Mouse (Mus musculus): ENCODE measurements at regions not wholly inside any gene's neighbourhood (a gene's known extent, or its start where the extent isn't known, plus 50 kb on each side); places are given as distances from the start of the nearest gene placed in this dataset.
A peak's percentile ranks its signal among the peaks of the same experiment; 100 is the strongest.

GRCm38 (mm10) chr3:148112204-148112603 is 878.2 kb downstream of the Adgrl2 start:
- H3K4me2 ChIP-seq (ENCODE audit: low read depth), result no peak overlapping the region
- H3K36me3 ChIP-seq (ENCODE audit: control insufficient read depth, insufficient read depth), result no peaks in the 10 kb centered on the region
- no peaks in the 10 kb centered on the region for H3K79me2 ChIP-seq (ENCODE audit: control insufficient read depth, insufficient read depth)
- H3ac ChIP-seq (ENCODE audit: control insufficient read depth, insufficient read length), result no peak overlapping the region
- H3K27me3 ChIP-seq (ENCODE audit: control insufficient read depth, insufficient read depth, insufficient read length), result no peaks in the 10 kb centered on the region
- H3K4me3 ChIP-seq, result no peak overlapping the region
- TF ChIP-seq USF1 (IDR thresholded peaks at IDR 0.05; ENCODE audit: low read depth) (no peak), TCF3 (IDR thresholded peaks at IDR 0.05; ENCODE audit: insufficient read length, low read depth) (no peak), REST (IDR thresholded peaks at IDR 0.05; ENCODE audit: insufficient read depth, insufficient read length) (no peak), POLR2A (IDR thresholded peaks at IDR 0.05; ENCODE audit: insufficient read length, low read depth) (no peak), MYOD1 (IDR thresholded peaks at IDR 0.05; ENCODE audit: control insufficient read depth in 1 of 3, insufficient read length in 2 of 3, low read depth in 2 of 3) (no peak), POLR2AphosphoS2 (IDR thresholded peaks at IDR 0.05; ENCODE audit: insufficient read length, low read depth) (no peak), CEBPB (IDR thresholded peaks at IDR 0.05; ENCODE audit: insufficient read depth, poor library complexity, severe bottlenecking) (no peak), MAX (IDR thresholded peaks at IDR 0.05; ENCODE audit: low read depth) (no peak), E2F4 (IDR thresholded peaks at IDR 0.05; ENCODE audit: insufficient read depth) (no peak), MYOG (IDR thresholded peaks at IDR 0.05; ENCODE audit: control insufficient read depth in 1 of 3, insufficient read depth in 1 of 3, insufficient read length in 2 of 3, low read depth in 2 of 3) (no peak), TCF12 (IDR thresholded peaks at IDR 0.05; ENCODE audit: insufficient read depth, poor library complexity, severe bottlenecking) (no peak), SRF (IDR thresholded peaks at IDR 0.05; ENCODE audit: control insufficient read depth, insufficient read length, low read depth) (no peak)

- TF ChIP-seq POLR2AphosphoS2 (IDR thresholded peaks at IDR 0.05; ENCODE audit: insufficient read length, low read depth) (no peak), REST (IDR thresholded peaks at IDR 0.05; ENCODE audit: insufficient read depth, insufficient read length) (no peak), TCF3 (IDR thresholded peaks at IDR 0.05; ENCODE audit: insufficient read length, low read depth) (no peak), USF1 (IDR thresholded peaks at IDR 0.05; ENCODE audit: low read depth) (no peak), SRF (IDR thresholded peaks at IDR 0.05; ENCODE audit: control insufficient read depth, insufficient read length, low read depth) (no peak), MAX (IDR thresholded peaks at IDR 0.05; ENCODE audit: low read depth) (no peak), E2F4 (IDR thresholded peaks at IDR 0.05; ENCODE audit: insufficient read depth) (no peak), MYOD1 (IDR thresholded peaks at IDR 0.05; ENCODE audit: control insufficient read depth in 1 of 3, insufficient read length in 2 of 3, low read depth in 2 of 3) (no peak), MYOG (IDR thresholded peaks at IDR 0.05; ENCODE audit: control insufficient read depth in 1 of 3, insufficient read depth in 1 of 3, insufficient read length in 2 of 3, low read depth in 2 of 3) (no peak), TCF12 (IDR thresholded peaks at IDR 0.05; ENCODE audit: insufficient read depth, poor library complexity, severe bottlenecking) (no peak), POLR2A (IDR thresholded peaks at IDR 0.05; ENCODE audit: insufficient read length, low read depth) (no peak), CEBPB (IDR thresholded peaks at IDR 0.05; ENCODE audit: insufficient read depth, poor library complexity, severe bottlenecking) (no peak)
- H3K27me3 ChIP-seq (ENCODE audit: control insufficient read depth, insufficient read depth, insufficient read length), result no peaks in the 10 kb centered on the region
- no peak overlapping the region for H3K4me3 ChIP-seq
- H3K4me2 ChIP-seq (ENCODE audit: low read depth), result no peak overlapping the region
- H3K36me3 ChIP-seq (ENCODE audit: control insufficient read depth, insufficient read depth), result no peaks in the 10 kb centered on the region
- no peak overlapping the region for H3ac ChIP-seq (ENCODE audit: control insufficient read depth, insufficient read length)
- H3K79me2 ChIP-seq (ENCODE audit: control insufficient read depth, insufficient read depth), result no peaks in the 10 kb centered on the region
Observed at GRCm38 (mm10) chr3:148107031-148107430, 883.3 kb downstream of the Adgrl2 start.

GRCm38 (mm10) chr3:148093930-148094329 is 896.4 kb downstream of the Adgrl2 start:
- Histone ChIP-seq H3K4me3 (no peak overlapping the region), H3ac (ENCODE audit: control insufficient read depth, insufficient read length) (no peak overlapping the region), H3K27me3 (ENCODE audit: control insufficient read depth, insufficient read depth, insufficient read length) (no peaks in the 10 kb centered on the region), H3K79me2 (ENCODE audit: control insufficient read depth, insufficient read depth) (no peaks in the 10 kb centered on the region), H3K4me2 (ENCODE audit: low read depth) (no peak overlapping the region), H3K36me3 (ENCODE audit: control insufficient read depth, insufficient read depth) (no peaks in the 10 kb centered on the region)
- peak; percentile 32 for TF ChIP-seq USF1 (IDR thresholded peaks at IDR 0.05; ENCODE audit: low read depth)
- no peak for TF ChIP-seq REST (IDR thresholded peaks at IDR 0.05; ENCODE audit: insufficient read depth, insufficient read length)

GRCm38 (mm10) chr3:148075841-148076240 is 914.5 kb downstream of the Adgrl2 start:
- Histone ChIP-seq H3K79me2 (ENCODE audit: control insufficient read depth, insufficient read depth) (no peaks in the 10 kb centered on the region), H3ac (ENCODE audit: control insufficient read depth, insufficient read length) (no peak overlapping the region), H3K27me3 (ENCODE audit: control insufficient read depth, insufficient read depth, insufficient read length) (no peaks in the 10 kb centered on the region), H3K36me3 (ENCODE audit: control insufficient read depth, insufficient read depth) (no peaks in the 10 kb centered on the region), H3K4me2 (ENCODE audit: low read depth) (no peak overlapping the region), H3K4me3 (no peak overlapping the region)
- TF ChIP-seq MYOD1 (IDR thresholded peaks at IDR 0.05; ENCODE audit: control insufficient read depth in 1 of 3, insufficient read length in 2 of 3, low read depth in 2 of 3), result no peak
- TF ChIP-seq CEBPB (IDR thresholded peaks at IDR 0.05; ENCODE audit: insufficient read depth, poor library complexity, severe bottlenecking), result no peak
- no peak for TF ChIP-seq E2F4 (IDR thresholded peaks at IDR 0.05; ENCODE audit: insufficient read depth)
- no peak for TF ChIP-seq REST (IDR thresholded peaks at IDR 0.05; ENCODE audit: insufficient read depth, insufficient read length)
- TF ChIP-seq POLR2AphosphoS2 (IDR thresholded peaks at IDR 0.05; ENCODE audit: insufficient read length, low read depth), result no peak
- no peak for TF ChIP-seq MAX (IDR thresholded peaks at IDR 0.05; ENCODE audit: low read depth)
- TF ChIP-seq TCF12 (IDR thresholded peaks at IDR 0.05; ENCODE audit: insufficient read depth, poor library complexity, severe bottlenecking), result no peak
- TF ChIP-seq POLR2A (IDR thresholded peaks at IDR 0.05; ENCODE audit: insufficient read length, low read depth), result no peak
- TF ChIP-seq TCF3 (IDR thresholded peaks at IDR 0.05; ENCODE audit: insufficient read length, low read depth), result no peak
- no peak for TF ChIP-seq SRF (IDR thresholded peaks at IDR 0.05; ENCODE audit: control insufficient read depth, insufficient read length, low read depth)
- TF ChIP-seq USF1 (IDR thresholded peaks at IDR 0.05; ENCODE audit: low read depth), result no peak
- TF ChIP-seq MYOG (IDR thresholded peaks at IDR 0.05; ENCODE audit: control insufficient read depth in 1 of 3, insufficient read depth in 1 of 3, insufficient read length in 2 of 3, low read depth in 2 of 3), result no peak

- no peaks in the 10 kb centered on the region for H3K27me3 ChIP-seq (ENCODE audit: control insufficient read depth, insufficient read depth, insufficient read length)
- H3K79me2 ChIP-seq (ENCODE audit: control insufficient read depth, insufficient read depth), result no peaks in the 10 kb centered on the region
- no peaks in the 10 kb centered on the region for H3K36me3 ChIP-seq (ENCODE audit: control insufficient read depth, insufficient read depth)
Observed at GRCm38 (mm10) chr3:148066701-148067100, 923.7 kb downstream of the Adgrl2 start.

More at GRCm38 (mm10) chr3:148066701-148067100, 923.7 kb downstream of the Adgrl2 start:
- H3K4me3 ChIP-seq, result no peak overlapping the region
- no peak overlapping the region for H3K4me2 ChIP-seq (ENCODE audit: low read depth)
- TF ChIP-seq USF1 (IDR thresholded peaks at IDR 0.05; ENCODE audit: low read depth), result no peak
- no peak for TF ChIP-seq MAX (IDR thresholded peaks at IDR 0.05; ENCODE audit: low read depth)
- no peak for TF ChIP-seq MYOD1 (IDR thresholded peaks at IDR 0.05; ENCODE audit: control insufficient read depth in 1 of 3, insufficient read length in 2 of 3, low read depth in 2 of 3)
- no peak for TF ChIP-seq CEBPB (IDR thresholded peaks at IDR 0.05; ENCODE audit: insufficient read depth, poor library complexity, severe bottlenecking)
- TF ChIP-seq REST (IDR thresholded peaks at IDR 0.05; ENCODE audit: insufficient read depth, insufficient read length), result no peak
- H3ac ChIP-seq (ENCODE audit: control insufficient read depth, insufficient read length), result no peak overlapping the region
